Mouse (Mus musculus) erythroid progenitor cell, adult 5-6 weeks (primary cell): ENCODE measurements around the gene Ppp1r37. TPM values are rescaled to one million over a fixed set of nuclear protein-coding genes. Genes with fewer than 3 reads are reported as not detected.
"Not testable (repeated sequence)": the region's sequence is repeated elsewhere in the genome, so short reads cannot be mapped to it uniquely, and the experiment has no call there.

ENCODE experiments used
- ATAC-seq: replicated peaks from 2 replicates; pipeline ENCODE4 v1.8.0; 2016; ENCODE audit warnings: moderate number of reproducible peaks, mild to moderate bottlenecking, moderate TSS enrichment, inconsistent platforms; ENCODE audit not compliant: poor library complexity, low FRiP score, severe bottlenecking
- total RNA-seq, 2 experiments: library from RNA; stranded (forward) in 1 of 2; stranded (reverse) in 1 of 2; fragments of 150-400 nt in 1 of 2; fragments of 186-747, 209-891 nt in 1 of 2; gene quantifications; 2 replicates each; pipeline versions ENCODE4 v1.2.3 to v1.2.4; 2015 to 2017; ENCODE audit warnings: low replicate concordance in 2 of 2

Gene Ppp1r37
- total RNA-seq (2015; ENCODE audit: low replicate concordance) (51.1 and 51.5 TPM in 2 replicates), total RNA-seq (2017; ENCODE audit: low replicate concordance) (54.5 and 74.7 TPM in 2 replicates)

GRCm38 (mm10) chr7:19562643-19563410 lies at the start of gene Ppp1r37:
Gene Ppp1r37 (minus strand): TSS chr7:19563076.
- 0 out of 2 replicates have a peak, but pooled peaks have one; percentile 3 for ATAC-seq

- ATAC-seq = no peak
These were observed 48.1 kb upstream of the Ppp1r37 start for GRCm38 (mm10) chr7:19610969-19611368.

GRCm38 (mm10) chr7:19609641-19610332 lies 46.9 kb upstream of the Ppp1r37 start:
- ATAC-seq = no peak

GRCm38 (mm10) chr7:19607291-19607690 lies 44.4 kb upstream of the Ppp1r37 start:
- ATAC-seq = no peak

GRCm38 (mm10) chr7:19604606-19605214 lies 41.8 kb upstream of the Ppp1r37 start:
- not testable (repeated sequence) for ATAC-seq

GRCm38 (mm10) chr7:19603849-19604605 lies 41.2 kb upstream of the Ppp1r37 start, which contains the start of gene Clasrp:
Gene Clasrp (minus strand): TSS chr7:19604486.
- peak; percentile 99 for ATAC-seq

GRCm38 (mm10) chr7:19603055-19603454 lies 40.2 kb upstream of the Ppp1r37 start:
- ATAC-seq = no peak

- no peak for ATAC-seq
These were observed 37.7 kb upstream of the Ppp1r37 start for GRCm38 (mm10) chr7:19600562-19600961.

GRCm38 (mm10) chr7:19593061-19593730 lies 30.3 kb upstream of the Ppp1r37 start:
- peak; percentile 39; the same call in 1 of the 2 replicates for ATAC-seq

GRCm38 (mm10) chr7:19589917-19590316 lies 27.0 kb upstream of the Ppp1r37 start:
- ATAC-seq = peak; percentile 79

GRCm38 (mm10) chr7:19589207-19589606 lies 26.3 kb upstream of the Ppp1r37 start:
- ATAC-seq = peak; percentile 52; the same call in 1 of the 2 replicates

GRCm38 (mm10) chr7:19586269-19586668 lies 23.4 kb upstream of the Ppp1r37 start:
- no peak for ATAC-seq

GRCm38 (mm10) chr7:19580634-19581033 lies 17.8 kb upstream of the Ppp1r37 start:
- no peak for ATAC-seq

GRCm38 (mm10) chr7:19579751-19580150 lies 16.9 kb upstream of the Ppp1r37 start:
- ATAC-seq = no peak

- no peak for ATAC-seq
These were observed 15.6 kb upstream of the Ppp1r37 start for GRCm38 (mm10) chr7:19578436-19578835.

- ATAC-seq = no peak; the same call in 1 of the 2 replicates
These were observed 15.1 kb upstream of the Ppp1r37 start for GRCm38 (mm10) chr7:19577877-19578414.

GRCm38 (mm10) chr7:19577141-19577852 lies 14.4 kb upstream of the Ppp1r37 start, which contains the start of the genes Zfp296 and Gemin7:
Gene Zfp296 (plus strand): TSS chr7:19577287.
Gene Gemin7 (minus strand): TSS chr7:19577595.
- no peak for ATAC-seq

- ATAC-seq = no peak
These were observed 12.7 kb upstream of the Ppp1r37 start for GRCm38 (mm10) chr7:19575559-19575958.
